Mouse (Mus musculus): ENCODE measurements around the gene Trp53inp2.

DNA sequence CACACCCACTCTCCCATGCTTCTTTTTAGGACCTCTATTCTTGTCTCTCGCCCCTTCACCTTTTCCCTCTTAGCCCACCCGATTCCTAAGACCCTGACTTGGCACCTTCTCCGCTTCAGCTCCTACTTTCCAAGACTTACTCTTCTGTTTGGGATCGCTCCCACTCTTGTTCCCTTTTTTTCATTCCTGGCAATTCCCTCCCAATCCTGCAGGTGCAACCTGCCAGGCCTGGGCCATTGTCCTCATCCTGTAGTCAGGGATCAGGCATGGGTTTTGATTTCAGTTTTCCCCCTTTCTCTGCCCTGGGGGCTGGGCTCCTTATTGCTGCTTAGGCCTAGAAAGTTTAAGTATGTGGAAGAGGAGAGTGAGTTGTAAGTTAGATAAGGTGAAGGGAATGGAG, 6.2 kb downstream of the Trp53inp2 start:
- TF ChIP-seq CTCF (IDR thresholded peaks at IDR 0.05; ENCODE audit: extremely low read depth, insufficient read depth, low read length) (no peak), POLR2A (IDR thresholded peaks at IDR 0.05; ENCODE audit: extremely low read depth, insufficient read depth, low read length) (no peak)

Measured in cortical plate, adult 2 months (tissue).